Mouse (Mus musculus): ENCODE results near the gene Oat. TPM values are rescaled to one million over a fixed set of nuclear protein-coding genes. Genes with fewer than 3 reads are reported as not detected.

The Oat gene
- total RNA-seq, 2 experiments from 2014 or later, result 130 to 141 TPM

GRCm38 (mm10) chr7:132542427-132542826 lies 33.8 kb downstream of the Oat start:
- DNase-seq, result no peak

GRCm38 (mm10) chr7:132541566-132541965 lies 34.6 kb downstream of the Oat start:
- DNase-seq, result no peak

- DNase-seq, result no peak
These were observed 35.6 kb downstream of the Oat start for GRCm38 (mm10) chr7:132540597-132540996.

GRCm38 (mm10) chr7:132529206-132529605 lies 47.0 kb downstream of the Oat start:
- DNase-seq, result no peak

- no peak for DNase-seq
These were observed 62.7 kb downstream of the Oat start for GRCm38 (mm10) chr7:132513419-132513982.

- DNase-seq, result no peak
These were observed 67.1 kb downstream of the Oat start for GRCm38 (mm10) chr7:132509110-132509509.

Other genes with a start within 250 kb of the Oat start
- not detected for gene Nkx1-2, start 23.2 kb upstream of the Oat start, total RNA-seq (2021)
- gene Lhpp, start 34.2 kb upstream of the Oat start, total RNA-seq (2021), result 10 to 100 TPM; 19.2 to 27.6 TPM
- 10 to 100 TPM; 65.9 to 94.9 TPM for gene Fam53b, start 237.5 kb upstream of the Oat start, total RNA-seq (2021)